Mouse (Mus musculus) kidney, postnatal 4 days (tissue): ENCODE measurements around the gene Troap.

Source experiments
- DNase-seq, 2 experiments: peaks; one replicate each; pipeline ENCODE4 v3.0.0; 2021; ENCODE audit warnings: mixed read lengths in 2 of 2

Gene Troap

GRCm38 (mm10) chr15:99114312-99115064 lies 40.1 kb downstream of the Troap start:
- DNase-seq, result no peak

- DNase-seq, result no peak
Measured at GRCm38 (mm10) chr15:99115065-99115423, 40.7 kb downstream of the Troap start.

GRCm38 (mm10) chr15:99116539-99116938 lies 42.2 kb downstream of the Troap start:
- DNase-seq, result peak; percentile 19 to 26

- DNase-seq, result peak in 1 of 2 experiments; percentile 24
Measured at GRCm38 (mm10) chr15:99120814-99121213, 46.4 kb downstream of the Troap start.

GRCm38 (mm10) chr15:99122642-99123041 lies 48.3 kb downstream of the Troap start:
- no peak for DNase-seq

- DNase-seq, result no peak
Measured at GRCm38 (mm10) chr15:99125711-99126080, 51.3 kb downstream of the Troap start, which contains the start of gene Spats2. Spats2 (plus strand) TSS chr15:99125916.

- DNase-seq, result peak; percentile 96 to 97
Measured at GRCm38 (mm10) chr15:99126081-99126815, 51.9 kb downstream of the Troap start.

GRCm38 (mm10) chr15:99126816-99127365 lies 52.5 kb downstream of the Troap start:
- DNase-seq, result peak in 1 of 2 experiments; percentile 49

GRCm38 (mm10) chr15:99127851-99128522 lies 53.6 kb downstream of the Troap start:
- DNase-seq, result no peak

GRCm38 (mm10) chr15:99129441-99129840 lies 55.1 kb downstream of the Troap start:
- no peak for DNase-seq

GRCm38 (mm10) chr15:99129956-99130910 lies 55.9 kb downstream of the Troap start:
- DNase-seq, result peak; percentile 16 to 29
